Comparison of ENCODE assay signal across 18 mouse cellular contexts in the genomic region with DNA sequence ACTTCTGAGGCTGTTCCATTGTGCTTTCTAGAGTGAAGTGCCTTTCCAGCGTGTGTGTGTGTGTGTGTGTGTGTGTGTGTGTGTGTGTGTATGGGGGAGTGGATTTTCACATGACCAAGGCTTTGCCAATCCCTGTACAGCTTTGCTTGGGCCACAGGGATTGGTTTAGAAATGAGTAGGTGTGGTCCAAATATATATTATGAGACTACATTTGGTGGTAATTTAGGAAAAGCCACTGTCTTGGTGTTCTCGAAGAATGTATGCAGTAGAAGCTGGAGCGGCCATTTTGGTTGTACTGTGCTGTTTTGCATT.
DNase-seq lines count a peak whose midpoint lies in the region; ATAC-seq lines count a peak whose summit lies in the region.
"Had no signal": no experiment of that assay in that cellular context is flagged by ENCODE, and none has a peak within 500 bp of the region (broad histone marks: within the 10 kb centered on the region; RNA-seq: fewer than 3 reads in every experiment).

No protein-coding gene starts in this region.

- no peak overlapping the region for H3K4me3 ChIP-seq in embryonic facial prominence, embryonic 10.5 days
- H3K4me3 ChIP-seq in forebrain, embryonic 12.5 days (replicated peaks): no peak overlapping the region
- H3K4me3 ChIP-seq in hindbrain, embryonic 13.5 days: no peak overlapping the region
- H3K4me3 ChIP-seq in midbrain, embryonic 14.5 days (replicated peaks; ENCODE audit: low read depth, low read length): no peak overlapping the region
- H3K4me3 ChIP-seq: embryonic facial prominence, embryonic 13.5 days; heart, embryonic 10.5 days had no signal

- no peak for DNase-seq in embryonic facial prominence, embryonic 10.5 days (ENCODE audit: low spot score)
- DNase-seq in midbrain, embryonic 14.5 days: no peak
- no peak for DNase-seq in lung, postnatal 4 days
- no peak for DNase-seq in right cerebral cortex, postnatal 4 days
- DNase-seq in kidney, postnatal 36 days: no peak
- DNase-seq: cerebellum, adult 11-12 months; gastrocnemius, postnatal 25 days; heart, postnatal 14 days; kidney, postnatal 4 days; lung, postnatal 10 days; right cerebral cortex, postnatal 25 days; thymus, adult 2 months had no signal

- H3K4me1 ChIP-seq in embryonic facial prominence, embryonic 10.5 days: peaks cover 10% of the 10 kb centered on the region
- peaks cover 15% of the 10 kb centered on the region for H3K4me1 ChIP-seq in forebrain, embryonic 12.5 days
- H3K4me1 ChIP-seq in hindbrain, embryonic 13.5 days (replicated peaks): peaks cover 15% of the 10 kb centered on the region
- peaks cover 14% of the 10 kb centered on the region for H3K4me1 ChIP-seq in midbrain, embryonic 14.5 days (ENCODE audit: control insufficient read depth, insufficient read depth, low read length)
- H3K4me1 ChIP-seq: heart, embryonic 10.5 days had no signal

- H3K9me3 ChIP-seq in embryonic facial prominence, embryonic 10.5 days: no peaks in the 10 kb centered on the region
- H3K9me3 ChIP-seq in forebrain, embryonic 12.5 days: peaks cover 6% of the 10 kb centered on the region; the same call in 1 of the 2 replicates
- no peaks in the 10 kb centered on the region for H3K9me3 ChIP-seq in hindbrain, embryonic 13.5 days
- peaks cover 2% of the 10 kb centered on the region; the same call in 1 of the 2 replicates for H3K9me3 ChIP-seq in midbrain, embryonic 14.5 days (ENCODE audit: control insufficient read depth, low read length)
- H3K9me3 ChIP-seq: embryonic facial prominence, embryonic 13.5 days; heart, embryonic 10.5 days had no signal

- 84% methylated on average over 3 of the region's 3 CpGs for WGBS in embryonic facial prominence, embryonic 10.5 days
- 68% methylated on average over 3 of the region's 3 CpGs for WGBS in forebrain, embryonic 12.5 days
- WGBS in hindbrain, embryonic 13.5 days: 46% methylated on average over 3 of the region's 3 CpGs
- 78% methylated on average over 3 of the region's 3 CpGs for WGBS in midbrain, embryonic 14.5 days

- H3K27ac ChIP-seq in embryonic facial prominence, embryonic 10.5 days (replicated peaks): peak overlapping the region; percentile 30; the same call in 1 of the 2 replicates
- peak overlapping the region; percentile 84 for H3K27ac ChIP-seq in forebrain, embryonic 12.5 days
- peak overlapping the region; percentile 91 for H3K27ac ChIP-seq in hindbrain, embryonic 13.5 days
- peak overlapping the region; percentile 76 for H3K27ac ChIP-seq in midbrain, embryonic 14.5 days (replicated peaks; ENCODE audit: low read depth, low read length)
- H3K27ac ChIP-seq: embryonic facial prominence, embryonic 13.5 days; heart, embryonic 10.5 days; liver, embryonic 14.5 days had no signal

- H3K9ac ChIP-seq in forebrain, embryonic 12.5 days: peak overlapping the region; percentile 38; the same call in 1 of the 2 replicates
- H3K9ac ChIP-seq in hindbrain, embryonic 13.5 days: no peak overlapping the region
- H3K9ac ChIP-seq in midbrain, embryonic 14.5 days (replicated peaks; ENCODE audit: low read length): no peak overlapping the region
- H3K9ac ChIP-seq: embryonic facial prominence, embryonic 13.5 days; liver, embryonic 14.5 days had no signal

- no peaks in the 10 kb centered on the region for H3K36me3 ChIP-seq in embryonic facial prominence, embryonic 10.5 days (replicated peaks)
- H3K36me3 ChIP-seq in forebrain, embryonic 12.5 days (replicated peaks): no peaks in the 10 kb centered on the region
- H3K36me3 ChIP-seq in hindbrain, embryonic 13.5 days: no peaks in the 10 kb centered on the region
- H3K36me3 ChIP-seq in midbrain, embryonic 14.5 days (ENCODE audit: control insufficient read depth, insufficient read depth, low read length): no peaks in the 10 kb centered on the region
- H3K36me3 ChIP-seq: embryonic facial prominence, embryonic 13.5 days; heart, embryonic 10.5 days had no signal

- no peaks in the 10 kb centered on the region for H3K27me3 ChIP-seq in embryonic facial prominence, embryonic 10.5 days (replicated peaks; ENCODE audit: low read depth, poor library complexity, severe bottlenecking)
- H3K27me3 ChIP-seq in forebrain, embryonic 12.5 days: no peaks in the 10 kb centered on the region
- no peaks in the 10 kb centered on the region for H3K27me3 ChIP-seq in hindbrain, embryonic 13.5 days
- no peaks in the 10 kb centered on the region for H3K27me3 ChIP-seq in midbrain, embryonic 14.5 days (ENCODE audit: control insufficient read depth, insufficient read depth, low read length)
- H3K27me3 ChIP-seq: embryonic facial prominence, embryonic 13.5 days had no signal

- ATAC-seq in forebrain, embryonic 12.5 days (ENCODE audit: low FRiP score): 0 out of 2 replicates have a peak, but pooled peaks have one; percentile 40
- ATAC-seq in hindbrain, embryonic 13.5 days (ENCODE audit: low FRiP score): no peak; the same call in 1 of the 2 replicates
- ATAC-seq in midbrain, embryonic 14.5 days (ENCODE audit: low FRiP score, low TSS enrichment): no peak
- ATAC-seq in megakaryocyte progenitor cell, adult 5-6 weeks (replicated peaks; ENCODE audit: poor library complexity): no peak

- H3K4me2 ChIP-seq in forebrain, embryonic 12.5 days: 0 out of 2 replicates have a peak overlapping the region, but pooled peaks have one; percentile 10
- 0 out of 2 replicates have a peak overlapping the region, but pooled peaks have one; percentile 4 for H3K4me2 ChIP-seq in hindbrain, embryonic 13.5 days
- no peak overlapping the region for H3K4me2 ChIP-seq in midbrain, embryonic 14.5 days (ENCODE audit: low read length)
- H3K4me2 ChIP-seq: embryonic facial prominence, embryonic 13.5 days had no signal

Comparison
In these comparisons a context has a peak if more than half of its experiments do, and no peak if none do; other contexts are left out.
1. H3K27ac ChIP-seq: peak in every context shown above with its lines; median percentile 91 in hindbrain, embryonic 13.5 days; 84 in forebrain, embryonic 12.5 days; 76 in midbrain, embryonic 14.5 days; 30 in embryonic facial prominence, embryonic 10.5 days.